Mouse (Mus musculus) left cerebral cortex, postnatal 14 days (tissue): Measurements from ENCODE around the gene Gstm3. TPM values are rescaled to one million over a fixed set of nuclear protein-coding genes. Genes with fewer than 3 reads are reported as not detected.
A peak's percentile ranks its signal among the peaks of the same experiment; 100 is the strongest.
"Not testable (repeated sequence)": the region's sequence is repeated elsewhere in the genome, so short reads cannot be mapped to it uniquely, and the experiment has no call there.

ENCODE experiments used
- DNase-seq, 2 experiments: peaks; one replicate each; pipeline ENCODE4 v3.0.0; 2021 to 2022; ENCODE audit warnings: low spot score in 2 of 2, mixed read lengths in 1 of 2
- intact Hi-C: fragments of 180-260 bp; cut with DNase I; formaldehyde crosslinking; loops from one replicate; pipeline ENCODE4 v1.15.1; 2025
- long read RNA-seq, 2 experiments: library from polyadenylated mRNA; stranded (forward); transcript quantifications; one replicate each; pipeline ENCODE4 v2.0.0; 2021
- total RNA-seq, 2 experiments: library from RNA; stranded (reverse); gene quantifications; 2 replicates each; pipeline ENCODE4 v1.2.3; 2021

Gene Gstm3
- not detected for total RNA-seq
- long read RNA-seq, experiment 1: 0 reads
- long read RNA-seq, experiment 2: 0 reads

DNA sequence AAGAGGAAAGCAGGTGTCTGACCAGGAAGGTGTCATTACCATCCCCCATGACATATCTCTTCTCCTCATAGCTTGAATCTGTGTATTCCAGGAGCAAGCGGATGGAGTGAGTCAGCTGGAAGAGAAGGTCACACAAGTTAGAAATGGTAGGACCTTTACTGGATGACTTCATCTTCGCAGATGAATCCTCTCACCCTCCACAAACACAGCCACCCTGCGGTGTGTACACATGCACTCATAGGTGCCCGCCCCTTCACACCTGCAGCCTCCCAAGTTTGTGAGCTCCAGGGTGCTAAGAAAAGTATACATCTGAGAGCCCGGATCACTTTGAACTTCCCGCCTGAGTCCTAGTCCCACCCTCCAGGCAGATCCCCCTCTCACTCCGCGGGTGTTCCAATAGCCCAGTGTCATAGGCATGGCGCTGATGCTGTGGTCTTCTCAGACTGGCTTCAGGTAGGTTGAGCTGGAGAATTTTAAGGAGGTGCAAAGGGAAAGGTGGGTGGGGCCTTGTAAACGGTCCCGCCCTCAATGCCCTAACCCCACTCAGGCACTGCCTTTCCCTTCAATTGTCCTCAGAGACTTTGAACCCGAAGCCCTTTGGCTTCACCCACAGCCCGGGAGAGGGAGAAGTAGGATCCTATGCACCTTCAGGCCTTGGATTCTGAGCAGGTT, at the start of gene Gstm3:
TSS of gene Gstm3 (minus strand) at position 560 of the 672 bp plus-strand sequence.
- intact Hi-C loops: no loop called here
- DNase-seq: no peak

DNA sequence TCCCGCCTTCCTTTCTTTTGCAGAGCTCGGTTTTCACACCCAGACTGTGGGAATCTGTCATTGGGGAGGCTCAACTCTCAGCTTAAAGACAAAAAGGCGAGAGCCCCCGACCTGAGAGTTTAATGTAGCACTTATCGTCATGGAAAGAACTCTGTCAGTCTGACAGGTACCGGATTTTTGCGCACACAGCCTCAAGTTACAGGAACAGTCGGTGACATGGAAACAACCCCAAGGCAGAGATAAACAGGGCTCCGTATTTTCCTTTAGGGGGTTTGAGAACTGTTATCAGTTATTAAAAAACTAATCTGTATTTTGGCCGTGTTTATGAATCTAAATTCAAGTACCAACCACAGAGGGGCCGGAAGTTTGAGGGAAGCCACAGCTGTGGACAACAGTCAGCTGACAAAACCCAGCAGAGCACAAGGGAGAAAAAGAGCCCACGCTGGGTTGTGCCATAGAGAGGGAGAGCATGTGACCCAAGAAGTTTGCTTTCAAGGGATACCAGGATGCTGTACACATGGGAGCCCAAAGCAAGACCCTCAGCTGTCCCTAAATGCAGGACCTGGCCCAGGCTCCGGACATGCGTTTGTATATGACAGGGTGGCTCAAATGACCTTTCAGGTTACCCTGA, 49.2 kb upstream of the Gstm3 start:
- no peak for DNase-seq
- intact Hi-C loops: loop anchor here (2.0 to 5.0 kb wide), 3 partner anchors 42 to 151 kb away; no protein-coding TSS in a partner anchor

DNA sequence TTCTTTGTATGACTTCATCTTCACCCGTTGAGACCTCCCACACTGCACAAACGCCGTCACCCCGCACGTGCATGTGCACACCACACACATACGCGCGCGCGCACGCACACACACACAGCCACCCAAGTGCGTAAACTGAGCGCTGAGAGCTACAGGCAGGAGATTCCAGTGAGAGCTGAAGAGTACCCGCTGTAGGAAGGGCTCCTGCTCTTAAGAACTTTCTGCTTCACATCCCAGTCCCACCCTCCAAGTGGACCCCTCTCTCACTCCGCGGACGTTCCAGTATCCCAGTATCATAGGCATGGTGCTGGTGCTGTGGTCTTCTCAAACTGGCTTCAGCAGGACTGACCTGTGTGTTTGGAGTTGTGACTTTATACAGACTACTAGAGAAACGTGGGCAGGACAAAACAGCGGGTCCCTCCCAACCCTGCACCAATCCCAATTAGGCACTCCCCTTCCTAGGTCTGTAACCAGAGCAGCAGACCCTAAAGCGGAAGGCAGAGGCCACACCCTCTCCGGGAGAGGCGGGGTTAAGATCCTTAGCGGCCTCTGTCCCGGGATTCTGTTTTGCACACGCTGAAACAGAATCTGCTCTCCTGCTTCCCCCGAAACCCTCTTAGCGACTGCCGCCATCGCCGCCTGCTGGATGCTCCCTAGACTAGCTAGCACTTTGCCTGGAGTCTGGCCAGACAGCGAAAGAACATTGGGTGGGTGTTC, 48.5 kb upstream of the Gstm3 start, which contains the start of gene Gstm1:
TSS of gene Gstm1 (minus strand) at position 501 of the 717 bp plus-strand sequence.
- peak; percentile 94 to 95 for DNase-seq
- intact Hi-C loops: loop anchor here (2.0 to 5.0 kb wide), 3 partner anchors 43 to 150 kb away; no protein-coding TSS in a partner anchor

DNA sequence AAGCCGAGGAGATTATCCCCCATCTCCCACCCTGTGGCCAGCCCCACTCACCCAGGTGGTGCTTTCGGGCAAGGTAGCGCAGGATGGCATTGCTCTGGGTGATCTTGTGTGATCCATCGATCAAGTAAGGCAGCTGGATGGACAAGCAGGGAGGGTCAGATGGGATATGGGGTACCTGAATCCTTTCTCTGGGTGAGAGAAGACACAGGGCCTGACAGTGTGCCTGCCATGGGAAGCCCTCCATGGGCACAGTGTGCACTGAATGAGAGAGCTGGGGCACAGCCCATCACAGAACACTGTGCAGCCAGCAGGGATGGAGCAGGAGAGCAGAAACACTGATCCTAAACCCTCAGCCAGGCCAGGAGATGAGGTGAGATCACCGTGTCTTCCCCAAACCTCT, 47.4 kb upstream of the Gstm3 start:
- intact Hi-C loops: loop anchor here (5.0 kb wide), 2 partner anchors 79 to 149 kb away; no protein-coding TSS in a partner anchor
- DNase-seq: not testable (repeated sequence)

DNA sequence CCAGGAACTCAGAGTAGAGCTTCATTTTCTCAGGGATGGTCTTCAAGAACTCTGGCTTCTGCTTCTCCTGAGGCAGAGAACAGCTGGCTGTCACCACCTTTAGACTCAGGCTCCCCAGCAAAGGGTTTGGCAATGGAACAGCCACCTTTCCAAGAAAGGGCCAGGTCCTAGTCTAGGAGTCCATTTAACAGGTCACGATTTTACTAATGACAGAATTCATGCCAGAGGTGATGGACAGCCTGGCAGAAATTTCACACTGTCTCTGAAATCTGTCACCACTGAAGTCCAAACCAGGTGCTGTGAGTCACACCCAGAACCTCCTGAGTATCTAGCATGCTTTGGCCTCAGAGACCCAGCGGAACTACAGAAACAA, 45.9 kb upstream of the Gstm3 start:
- intact Hi-C loops: loop anchor here (5.0 kb wide), 2 partner anchors 78 to 148 kb away; no protein-coding TSS in a partner anchor
- DNase-seq: no peak

DNA sequence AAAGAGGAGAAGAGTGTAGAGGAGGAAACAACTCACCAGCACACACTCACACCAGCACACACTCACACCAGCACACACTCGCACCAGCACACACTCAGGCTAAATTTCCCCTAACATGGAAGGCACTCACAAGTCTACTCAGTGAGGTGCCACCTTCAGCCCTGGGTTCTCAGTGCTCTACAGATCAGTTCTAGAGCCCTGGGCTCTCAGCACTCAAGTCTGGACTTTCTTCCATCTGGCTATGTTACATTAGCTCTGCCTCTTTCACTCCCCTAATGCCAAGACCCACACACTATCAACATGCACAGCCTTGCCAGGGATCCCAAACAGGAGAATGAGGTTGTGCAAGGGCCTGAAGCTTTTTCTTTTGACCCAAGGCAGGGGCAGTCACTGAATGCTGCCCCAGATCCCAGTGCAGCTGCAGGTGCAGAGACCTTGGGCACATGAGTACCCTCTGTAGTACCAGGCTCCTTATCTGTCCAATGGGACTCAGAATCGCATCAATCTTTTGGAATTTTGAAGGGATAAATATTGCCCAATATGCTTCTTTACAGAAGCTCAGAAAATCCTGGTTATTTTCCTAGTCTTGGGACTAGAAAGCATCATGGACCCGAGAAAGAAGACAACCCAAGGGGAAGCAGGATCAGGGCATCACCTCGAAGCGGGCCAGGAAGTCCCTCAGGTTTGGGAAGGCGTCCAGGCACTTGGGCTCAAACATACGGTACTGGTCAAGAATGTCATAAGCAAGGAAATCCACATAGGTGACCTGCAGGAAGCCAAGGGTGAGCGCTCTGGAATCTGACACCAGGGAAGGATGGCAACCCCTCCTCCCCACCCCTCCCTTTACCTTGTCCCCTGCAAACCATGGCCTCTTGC, 45.3 kb upstream of the Gstm3 start:
- no peak for DNase-seq
- intact Hi-C loops: no loop called here

DNA sequence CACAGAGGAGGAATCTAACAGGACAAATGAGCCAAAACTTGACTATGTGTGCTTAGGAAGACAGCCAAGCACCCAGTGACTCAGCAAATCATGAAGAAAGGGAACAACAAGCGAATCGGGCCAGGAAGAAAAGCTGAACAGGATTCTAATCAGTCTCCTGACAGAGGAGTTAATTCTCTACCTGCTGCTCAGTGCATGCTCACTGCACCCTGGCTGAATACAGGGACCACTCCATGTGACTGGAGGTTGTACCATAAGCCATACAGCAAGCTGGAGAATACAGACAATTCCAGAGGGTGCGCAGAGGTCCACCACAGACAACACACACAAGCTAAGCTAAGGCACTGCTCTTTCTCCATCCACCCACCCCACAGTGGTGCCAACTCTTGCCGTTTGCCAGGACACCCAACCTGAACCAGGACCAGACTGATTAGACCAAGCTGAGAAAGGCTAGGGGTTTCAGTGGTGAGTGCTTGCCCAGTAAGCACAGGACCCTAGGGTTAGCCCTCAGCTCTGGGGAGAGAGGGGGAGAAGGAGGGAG, 44.3 kb upstream of the Gstm3 start:
- peak; percentile 64 to 78 for DNase-seq
- intact Hi-C loops: no loop called here

DNA sequence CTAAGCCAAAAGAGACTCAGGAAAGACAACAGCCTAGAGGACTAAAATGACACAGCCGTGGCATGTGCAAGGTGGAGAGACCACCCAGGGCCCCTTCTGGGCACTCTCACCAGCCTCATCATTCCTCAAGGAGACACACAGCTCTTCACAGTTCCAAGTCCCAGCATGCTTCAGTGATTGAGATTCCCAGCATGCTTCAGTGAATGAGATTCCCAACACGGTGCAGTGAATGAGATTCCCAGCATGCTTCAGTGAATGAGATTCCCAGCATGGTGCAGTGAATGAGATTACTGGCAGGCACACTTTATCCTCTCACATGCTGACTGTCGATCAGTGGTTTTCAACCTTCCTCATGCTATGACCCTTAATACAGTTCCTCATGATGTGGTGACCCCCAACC, 42.5 kb upstream of the Gstm3 start:
- no peak for DNase-seq
- intact Hi-C loops: no loop called here

DNA sequence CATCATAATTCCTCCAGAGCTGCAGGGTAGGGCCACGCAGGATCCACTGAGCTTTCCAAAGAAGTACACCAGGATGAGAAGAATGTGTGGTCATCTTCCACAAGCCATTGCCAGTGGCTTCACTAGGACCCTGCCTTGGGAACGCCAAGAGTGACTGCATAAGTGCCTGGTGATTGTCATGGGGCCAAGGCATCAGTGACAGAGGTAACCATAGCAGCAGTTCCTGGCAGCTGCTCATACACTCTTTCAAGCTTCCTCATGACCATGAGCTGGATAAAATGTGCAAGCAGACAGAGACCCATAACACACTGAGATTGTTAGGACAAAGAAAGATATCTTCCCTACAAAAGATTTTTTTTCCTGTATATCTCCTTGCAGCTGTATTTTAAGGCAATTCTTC, 41.2 kb upstream of the Gstm3 start:
- intact Hi-C loops: no loop called here
- peak in 1 of 2 experiments; percentile 68 for DNase-seq

DNA sequence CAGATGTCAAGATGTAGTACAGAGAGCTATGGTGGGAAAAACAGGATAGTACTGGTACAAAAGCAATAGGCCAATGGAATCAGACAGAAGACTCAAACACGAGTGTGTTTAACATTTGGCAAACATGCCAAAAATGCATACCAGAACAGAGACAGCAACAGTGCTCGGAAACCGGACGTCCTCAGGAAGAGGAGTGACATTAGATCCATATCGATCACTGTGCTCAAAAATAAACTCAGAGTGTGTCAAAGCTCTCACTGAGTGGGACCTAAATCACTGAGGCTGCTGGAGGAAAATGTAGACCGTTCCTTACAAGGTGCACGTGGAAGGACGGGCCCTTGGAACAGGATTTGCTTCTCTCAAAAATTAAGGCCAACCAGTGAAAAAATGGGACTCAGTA, 32.9 kb upstream of the Gstm3 start:
- DNase-seq: no peak
- intact Hi-C loops: no loop called here

DNA sequence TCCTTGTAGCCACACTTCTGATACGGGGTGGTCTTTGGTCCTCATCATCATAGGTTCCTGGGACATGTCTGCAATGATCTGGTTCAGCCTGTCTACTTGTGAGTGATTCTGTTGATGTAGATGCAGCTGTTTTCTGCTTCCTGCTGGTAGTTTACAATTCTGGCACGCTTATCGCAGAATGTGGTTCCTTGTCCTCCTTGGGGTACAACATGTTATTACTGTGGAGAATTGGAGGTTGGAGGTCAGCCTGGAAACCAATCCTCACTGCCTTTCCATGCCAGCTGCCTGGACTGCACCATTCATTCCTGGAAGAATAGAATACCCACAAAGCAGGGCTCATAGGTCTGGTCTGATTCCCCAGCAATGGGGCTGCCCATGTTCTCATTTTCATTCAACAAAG, 30.4 kb upstream of the Gstm3 start:
- intact Hi-C loops: no loop called here
- no peak for DNase-seq

DNA sequence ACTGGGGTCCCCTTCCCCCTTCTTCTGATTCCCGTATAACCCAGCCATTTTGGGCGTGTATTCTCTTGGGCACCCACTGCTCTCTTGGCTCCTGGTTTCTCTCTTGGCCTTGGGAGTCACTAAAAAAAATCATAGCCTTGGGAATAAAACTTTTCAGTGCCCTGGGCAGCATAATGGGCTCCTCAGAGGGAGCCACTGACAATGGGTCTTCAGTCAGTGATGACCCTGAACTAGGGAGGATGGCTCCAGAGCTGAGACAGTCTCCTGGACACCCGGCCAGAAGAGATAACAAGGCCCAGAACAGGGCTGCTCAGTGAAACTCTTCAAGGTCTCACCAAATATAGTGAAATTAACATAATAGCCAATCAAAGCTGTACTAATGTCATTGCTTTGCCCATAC, 29.5 kb upstream of the Gstm3 start:
- intact Hi-C loops: no loop called here
- no peak for DNase-seq

DNA sequence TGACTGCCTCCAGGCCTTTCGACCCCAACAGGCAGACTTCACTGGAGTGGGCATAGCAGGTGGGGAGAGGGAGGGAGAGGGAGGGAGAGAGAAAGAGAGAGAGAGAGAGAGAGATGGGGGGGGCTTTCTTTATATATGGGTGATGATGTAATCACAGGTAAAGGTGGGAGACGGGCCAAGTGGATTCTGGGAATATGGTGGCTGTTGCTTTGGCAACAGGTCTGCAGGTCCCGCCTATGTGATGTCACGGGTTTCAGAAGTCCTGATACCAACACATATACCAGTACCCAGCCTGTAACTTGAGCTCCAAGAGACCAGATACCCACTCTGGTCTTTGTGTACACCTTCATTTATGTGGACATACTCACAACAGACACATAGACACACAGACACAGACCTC, 27.5 kb upstream of the Gstm3 start:
- no peak for DNase-seq
- intact Hi-C loops: no loop called here

DNA sequence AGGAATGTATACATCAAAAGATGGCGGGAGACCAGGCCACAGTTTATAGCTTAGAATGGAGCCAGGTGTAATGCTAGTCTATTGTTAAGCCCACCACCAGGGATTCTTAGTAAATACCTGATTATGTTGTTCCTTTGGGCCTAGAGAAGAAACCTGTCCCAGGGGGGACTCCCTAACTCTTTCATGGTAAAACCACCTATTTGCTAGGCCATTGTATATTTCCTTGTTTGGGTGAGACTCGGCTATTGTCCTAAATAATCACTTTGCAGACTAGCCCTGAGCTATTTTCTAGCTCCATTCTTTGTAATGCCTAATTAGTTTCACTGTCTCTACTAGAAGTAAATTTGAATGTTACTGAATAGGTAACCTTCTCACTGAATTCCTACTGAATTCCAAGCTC, 26.9 kb upstream of the Gstm3 start:
- DNase-seq, intact Hi-C loops: not testable (repeated sequence)

DNA sequence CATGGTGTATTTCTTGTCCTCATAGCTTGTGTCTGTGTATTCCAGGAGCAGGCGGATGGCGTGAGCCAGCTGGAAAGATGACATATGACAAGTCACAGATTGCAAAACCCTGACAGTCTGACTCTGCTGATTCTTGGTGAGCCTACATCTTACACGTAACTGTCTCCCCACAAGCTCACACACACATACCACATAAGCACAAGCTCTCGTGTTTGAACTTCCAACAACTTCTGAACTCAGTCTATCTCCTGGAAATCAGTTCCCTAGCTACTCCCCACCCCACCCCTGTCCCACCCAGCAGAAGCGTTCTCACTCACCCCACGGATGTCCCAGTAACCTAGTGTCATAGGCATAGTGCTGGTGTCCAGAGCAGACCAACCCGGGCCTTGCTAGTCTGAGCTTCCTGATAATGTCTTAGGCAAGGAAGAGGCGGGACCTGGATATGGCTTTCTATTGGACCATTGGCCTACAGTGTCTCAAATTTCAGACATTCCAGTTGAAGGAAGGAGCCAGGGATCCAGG, 17.0 kb upstream of the Gstm3 start, which contains the start of gene Gstm2:
TSS of gene Gstm2 (minus strand) at position 413 of the 522 bp plus-strand sequence.
- intact Hi-C loops: no loop called here
- DNase-seq: peak in 1 of 2 experiments; percentile 23

DNA sequence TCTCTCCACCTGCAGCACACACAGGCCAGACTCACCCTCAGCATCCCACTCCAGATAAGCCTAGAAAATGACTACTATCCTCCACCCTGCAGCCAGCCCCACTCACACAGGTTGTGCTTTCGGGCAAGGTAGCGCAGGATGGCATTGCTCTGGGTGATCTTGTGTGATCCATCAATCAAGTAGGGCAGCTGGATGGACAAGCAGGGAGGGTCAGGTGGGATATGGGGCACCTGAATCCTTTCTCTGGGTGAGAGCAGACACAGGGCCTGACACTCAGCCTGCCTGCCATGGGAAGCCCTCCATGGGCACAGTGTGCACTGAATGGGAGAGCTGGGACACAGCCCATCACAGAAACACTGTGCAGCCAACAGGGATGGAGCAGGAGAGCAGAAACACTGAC, 16.1 kb upstream of the Gstm3 start:
- DNase-seq, intact Hi-C loops: not testable (repeated sequence)

DNA sequence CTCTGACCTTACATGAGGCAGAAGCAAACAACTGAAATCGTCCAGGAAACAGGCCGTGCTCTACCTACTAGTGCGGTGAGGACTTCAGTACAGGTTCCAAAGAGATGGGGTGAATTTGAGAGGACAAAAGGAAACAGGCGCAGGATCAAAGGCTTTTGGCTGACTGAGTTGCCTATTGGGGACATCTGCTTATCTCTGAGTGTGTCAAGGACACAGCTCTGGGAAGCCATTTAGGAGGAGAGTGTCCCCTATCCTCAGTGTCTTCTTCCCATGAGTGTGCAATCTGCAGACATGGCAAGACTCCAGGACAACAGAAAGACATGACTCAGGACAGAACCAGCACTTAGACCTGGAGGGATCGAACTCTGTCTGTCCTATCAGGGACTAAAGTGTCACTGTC, 15.4 kb upstream of the Gstm3 start:
- DNase-seq: no peak
- intact Hi-C loops: no loop called here

DNA sequence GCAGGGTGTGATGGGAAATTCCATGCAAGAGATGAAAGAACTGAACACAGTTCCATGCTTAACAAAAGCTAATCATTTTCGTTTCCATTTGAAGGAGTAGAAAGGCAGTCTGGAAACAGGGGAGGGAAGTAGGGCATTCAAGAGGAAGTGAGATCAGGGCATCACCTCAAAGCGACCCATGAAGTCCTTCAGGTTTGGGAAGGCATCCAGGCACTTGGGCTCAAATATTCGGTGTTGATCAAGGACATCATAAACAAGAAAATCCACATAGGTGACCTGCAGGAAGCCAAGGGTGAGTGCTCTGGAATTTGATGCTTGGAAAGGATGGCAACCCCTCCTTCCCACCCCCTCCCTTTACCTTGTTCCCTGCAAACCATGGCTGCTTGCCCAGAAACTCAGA, 14.7 kb upstream of the Gstm3 start:
- intact Hi-C loops: no loop called here

DNA sequence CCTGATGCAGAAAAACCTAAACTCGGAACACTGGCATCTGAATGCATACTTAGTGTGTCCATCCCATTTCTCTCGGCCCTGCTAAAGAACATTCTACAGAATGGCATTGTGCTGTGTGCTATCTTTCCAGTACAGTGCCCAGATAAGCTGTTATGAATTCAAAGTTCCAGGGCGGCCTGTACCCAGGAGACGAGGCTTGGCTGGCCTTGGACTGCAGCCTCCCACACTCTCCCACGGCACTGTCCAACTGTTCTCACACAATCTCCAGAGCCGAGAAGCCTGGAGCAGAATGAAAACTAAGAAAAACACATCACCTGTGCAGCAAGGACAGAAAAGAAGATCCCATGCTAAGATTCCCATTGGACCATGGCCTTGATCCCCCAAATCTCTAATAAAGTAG, 13.6 kb upstream of the Gstm3 start:
- no peak for DNase-seq
- intact Hi-C loops: no loop called here

More for the DNA sequence above, 14.7 kb upstream of the Gstm3 start:
- DNase-seq: no peak
